Mouse (Mus musculus): ENCODE data around the gene Syvn1. TPM values are rescaled to one million over a fixed set of nuclear protein-coding genes. Genes with fewer than 3 reads are reported as not detected.

Syvn1 gene
- polyA plus RNA-seq (2015; fragmentation: Nextera tagmentation; extraction: Ambion mirVana): 27.7 and 31.7 TPM in 2 replicates

DNA sequence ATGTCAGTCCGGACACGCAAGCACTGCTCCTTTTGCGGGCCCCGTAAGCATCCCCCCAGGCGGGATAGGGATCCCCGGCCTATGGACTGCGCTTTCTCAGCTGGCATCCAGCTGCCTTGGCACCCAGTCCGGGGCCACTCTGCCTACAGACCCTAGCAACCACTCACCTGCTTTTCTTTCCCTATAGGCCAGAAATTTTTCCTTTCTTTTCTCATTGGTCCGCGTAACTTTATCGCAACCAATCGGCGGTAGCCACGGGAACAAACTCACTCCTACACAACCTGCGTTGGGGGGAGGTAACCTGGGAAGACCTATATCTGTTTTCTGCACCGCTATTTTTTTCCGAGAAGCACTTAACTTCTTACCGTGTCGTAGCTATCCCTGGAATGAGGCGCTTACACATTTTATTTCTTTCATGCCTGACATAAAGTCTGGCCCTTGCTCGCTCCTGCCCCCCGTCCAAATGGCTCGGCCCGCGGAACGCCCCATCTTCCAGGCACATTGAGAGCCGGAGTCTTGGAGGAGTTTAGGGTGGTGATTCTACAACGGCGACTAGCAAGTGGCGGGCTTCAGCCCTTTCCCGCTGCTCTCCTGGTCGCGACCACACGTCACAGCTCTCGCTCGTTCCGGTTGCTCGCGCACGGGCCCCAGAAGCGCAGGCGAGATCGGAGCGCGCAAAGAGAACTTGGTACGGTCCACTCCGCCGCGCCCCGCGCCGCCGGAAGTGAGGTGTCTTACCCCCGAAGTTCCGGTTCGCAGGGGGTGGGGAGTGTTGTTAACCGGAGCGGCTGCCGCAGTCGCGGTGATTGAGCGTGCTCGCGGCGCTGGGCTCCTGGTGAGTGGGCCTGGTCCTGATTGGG lies at the start of gene Syvn1:
Gene Syvn1 (plus strand): TSS at position 283 of the 860 bp plus-strand sequence.
- Histone ChIP-seq H3K27ac (ENCODE audit: low read length) (peak within 1 kb of the TSS; percentile 99), H3K9me3 (ENCODE audit: control insufficient read depth, low read length) (no peaks in the 10 kb centered on the region), H3K4me3 (ENCODE audit: low read length) (peak within 1 kb of the TSS; percentile 95), H3K9ac (ENCODE audit: low read length) (peak within 1 kb of the TSS; percentile 94), H3K4me2 (ENCODE audit: low read depth, low read length) (peak within 1 kb of the TSS; percentile 91), H3K36me3 (ENCODE audit: control insufficient read depth, insufficient read depth, low read length) (peaks cover 29% of the 10 kb centered on the region), H3K27me3 (ENCODE audit: control insufficient read depth, insufficient read depth, low read depth, low read length) (no peaks in the 10 kb centered on the region), H3K4me1 (replicated peaks; ENCODE audit: control insufficient read depth, insufficient read depth, low read length) (peaks cover 17% of the 10 kb centered on the region)
- peak; percentile 93 for ATAC-seq (ENCODE audit: low read depth)
- WGBS: under 1% methylated on average over 59 of the region's 65 CpGs

DNA sequence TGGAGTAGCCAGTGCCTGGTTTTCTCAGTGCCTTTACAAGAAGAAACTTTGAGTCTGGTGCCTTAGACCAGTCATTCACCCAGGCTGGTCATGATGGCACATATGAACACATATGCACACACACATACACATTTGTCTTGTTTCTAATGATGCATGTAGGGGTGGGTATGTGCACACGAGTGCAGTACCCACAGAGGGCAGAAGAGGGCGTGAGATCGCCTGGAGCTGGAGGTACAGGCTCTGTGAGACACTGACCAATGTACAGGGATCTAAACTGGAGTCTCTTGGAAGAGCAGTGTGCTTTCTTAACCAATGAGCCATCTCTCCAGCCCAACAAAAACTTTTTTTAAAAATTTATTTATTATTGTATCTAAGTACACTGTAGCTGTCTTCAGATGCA lies 48.2 kb upstream of the Syvn1 start:
- no peaks in the 10 kb centered on the region for H3K4me1 ChIP-seq (replicated peaks; ENCODE audit: control insufficient read depth, insufficient read depth, low read length)
- no peak overlapping the region for H3K4me2 ChIP-seq (ENCODE audit: low read depth, low read length)
- H3K9ac ChIP-seq (ENCODE audit: low read length): no peak overlapping the region
- no peaks in the 10 kb centered on the region for H3K36me3 ChIP-seq (ENCODE audit: control insufficient read depth, insufficient read depth, low read length)
- no peaks in the 10 kb centered on the region for H3K9me3 ChIP-seq (ENCODE audit: control insufficient read depth, low read length)
- no peaks in the 10 kb centered on the region for H3K27me3 ChIP-seq (ENCODE audit: control insufficient read depth, insufficient read depth, low read depth, low read length)
- 77% methylated on average over 3 of the region's 3 CpGs for WGBS
- H3K4me3 ChIP-seq (ENCODE audit: low read length): no peak overlapping the region
- no peak for ATAC-seq (ENCODE audit: low read depth)
- H3K27ac ChIP-seq (ENCODE audit: low read length): no peak overlapping the region

DNA sequence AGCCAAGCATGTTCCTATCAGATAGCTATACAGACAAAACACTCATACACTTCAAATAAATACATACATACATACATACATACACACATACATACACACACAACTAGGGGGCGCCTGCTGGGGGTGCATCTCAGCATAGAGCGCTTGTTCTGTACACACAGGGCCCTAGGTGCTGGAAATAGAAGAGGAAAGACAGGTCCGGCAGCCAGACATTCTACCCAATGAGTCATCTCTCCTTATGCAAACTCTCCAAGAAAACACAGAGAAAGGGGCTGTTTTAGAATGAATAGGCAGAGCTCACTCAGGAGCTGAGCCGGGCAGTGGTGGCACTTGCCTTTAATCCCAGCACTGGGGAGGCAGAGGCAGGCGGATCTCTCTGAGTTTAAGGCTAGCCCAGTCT lies 46.4 kb upstream of the Syvn1 start:
- Histone ChIP-seq H3K4me2 (ENCODE audit: low read depth, low read length) (no peak overlapping the region), H3K36me3 (ENCODE audit: control insufficient read depth, insufficient read depth, low read length) (no peaks in the 10 kb centered on the region), H3K27ac (ENCODE audit: low read length) (no peak overlapping the region), H3K9me3 (ENCODE audit: control insufficient read depth, low read length) (no peaks in the 10 kb centered on the region), H3K4me3 (ENCODE audit: low read length) (no peak overlapping the region), H3K9ac (ENCODE audit: low read length) (no peak overlapping the region), H3K27me3 (ENCODE audit: control insufficient read depth, insufficient read depth, low read depth, low read length) (no peaks in the 10 kb centered on the region), H3K4me1 (replicated peaks; ENCODE audit: control insufficient read depth, insufficient read depth, low read length) (no peaks in the 10 kb centered on the region)
- WGBS: 56% methylated on average over 5 of the region's 5 CpGs
- ATAC-seq (ENCODE audit: low read depth): no peak

DNA sequence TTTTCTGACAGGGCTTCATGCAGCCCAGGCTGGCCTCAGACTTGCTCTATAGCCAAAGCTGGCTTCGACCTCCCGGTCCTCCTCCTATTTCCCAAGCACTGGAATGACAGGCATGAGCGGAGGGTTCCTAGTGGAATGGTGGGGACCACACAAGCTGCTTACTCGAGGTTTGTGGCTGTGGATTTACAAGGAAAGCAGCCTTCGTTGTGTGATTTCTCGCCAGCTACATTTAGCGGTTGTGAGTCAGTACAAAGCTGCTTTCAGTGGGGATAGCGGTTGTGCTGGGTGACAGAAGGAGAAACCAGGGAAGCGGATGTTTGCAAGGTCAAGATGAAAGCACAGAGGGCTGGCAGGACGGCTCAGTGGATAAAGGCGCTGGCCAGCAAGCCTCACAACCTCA lies 40.8 kb upstream of the Syvn1 start:
- H3K4me2 ChIP-seq (ENCODE audit: low read depth, low read length): no peak overlapping the region
- no peaks in the 10 kb centered on the region for H3K27me3 ChIP-seq (ENCODE audit: control insufficient read depth, insufficient read depth, low read depth, low read length)
- no peak overlapping the region for H3K27ac ChIP-seq (ENCODE audit: low read length)
- peaks cover 4% of the 10 kb centered on the region; the same call in 1 of the 2 replicates for H3K36me3 ChIP-seq (ENCODE audit: control insufficient read depth, insufficient read depth, low read length)
- no peak for ATAC-seq (ENCODE audit: low read depth)
- H3K4me3 ChIP-seq (ENCODE audit: low read length): no peak overlapping the region
- no peak overlapping the region for H3K9ac ChIP-seq (ENCODE audit: low read length)
- no peaks in the 10 kb centered on the region for H3K9me3 ChIP-seq (ENCODE audit: control insufficient read depth, low read length)
- 50% methylated on average over 11 of the region's 11 CpGs for WGBS
- H3K4me1 ChIP-seq (replicated peaks; ENCODE audit: control insufficient read depth, insufficient read depth, low read length): no peaks in the 10 kb centered on the region

DNA sequence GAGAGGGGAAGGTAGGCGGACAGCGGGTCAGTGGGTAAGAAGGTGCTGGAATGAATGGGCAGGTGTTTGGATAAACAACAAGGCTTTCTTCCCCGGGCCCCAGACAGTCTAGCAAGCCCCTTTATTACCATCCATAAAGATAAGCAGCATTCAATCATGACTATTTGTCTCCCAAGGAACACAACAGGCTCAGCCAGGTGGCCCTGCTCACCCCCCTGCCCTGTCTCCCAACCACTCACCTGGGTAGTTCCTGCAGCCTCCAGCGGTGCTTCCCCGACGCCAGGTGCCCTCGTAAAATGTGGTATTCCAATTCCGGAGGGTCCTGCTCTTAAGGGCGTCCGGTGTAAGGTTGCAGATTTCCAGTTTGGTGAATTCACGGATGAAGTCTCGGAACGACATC lies 39.4 kb upstream of the Syvn1 start:
- H3K4me3 ChIP-seq (ENCODE audit: low read length): no peak overlapping the region
- no peak overlapping the region for H3K27ac ChIP-seq (ENCODE audit: low read length)
- 74% methylated on average over 13 of the region's 13 CpGs for WGBS
- no peak for ATAC-seq (ENCODE audit: low read depth)
- H3K9me3 ChIP-seq (ENCODE audit: control insufficient read depth, low read length): no peaks in the 10 kb centered on the region
- no peaks in the 10 kb centered on the region for H3K27me3 ChIP-seq (ENCODE audit: control insufficient read depth, insufficient read depth, low read depth, low read length)
- no peak overlapping the region for H3K9ac ChIP-seq (ENCODE audit: low read length)
- H3K4me2 ChIP-seq (ENCODE audit: low read depth, low read length): no peak overlapping the region
- H3K36me3 ChIP-seq (ENCODE audit: control insufficient read depth, insufficient read depth, low read length): peaks cover 4% of the 10 kb centered on the region; the same call in 1 of the 2 replicates
- H3K4me1 ChIP-seq (replicated peaks; ENCODE audit: control insufficient read depth, insufficient read depth, low read length): no peaks in the 10 kb centered on the region

DNA sequence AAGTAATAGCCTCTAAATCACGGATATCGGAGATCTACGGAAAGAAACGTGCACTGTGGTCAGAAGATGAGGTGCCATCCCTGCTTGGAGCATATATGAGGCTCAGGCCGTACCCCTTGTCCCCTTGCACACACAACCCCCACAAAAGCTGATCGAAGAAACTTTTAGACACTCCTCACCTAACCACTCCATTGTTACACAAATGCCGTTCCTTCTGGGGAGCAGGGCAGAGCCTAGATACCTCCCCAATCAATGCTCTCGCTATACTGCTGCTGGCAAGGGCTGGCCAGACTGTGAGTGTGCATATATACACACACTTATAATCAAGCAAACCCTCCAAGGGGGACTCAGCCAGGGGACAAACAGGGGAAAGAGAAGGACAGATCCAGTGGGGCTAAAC lies 37.2 kb upstream of the Syvn1 start:
- WGBS: 71% methylated on average over 8 of the region's 8 CpGs
- H3K9me3 ChIP-seq (ENCODE audit: control insufficient read depth, low read length): no peaks in the 10 kb centered on the region
- H3K4me3 ChIP-seq (ENCODE audit: low read length): no peak overlapping the region
- H3K27me3 ChIP-seq (ENCODE audit: control insufficient read depth, insufficient read depth, low read depth, low read length): no peaks in the 10 kb centered on the region
- no peak for ATAC-seq (ENCODE audit: low read depth)
- H3K4me2 ChIP-seq (ENCODE audit: low read depth, low read length): no peak overlapping the region
- H3K4me1 ChIP-seq (replicated peaks; ENCODE audit: control insufficient read depth, insufficient read depth, low read length): no peaks in the 10 kb centered on the region
- H3K36me3 ChIP-seq (ENCODE audit: control insufficient read depth, insufficient read depth, low read length): peaks cover 4% of the 10 kb centered on the region; the same call in 1 of the 2 replicates
- H3K27ac ChIP-seq (ENCODE audit: low read length): no peak overlapping the region
- no peak overlapping the region for H3K9ac ChIP-seq (ENCODE audit: low read length)

DNA sequence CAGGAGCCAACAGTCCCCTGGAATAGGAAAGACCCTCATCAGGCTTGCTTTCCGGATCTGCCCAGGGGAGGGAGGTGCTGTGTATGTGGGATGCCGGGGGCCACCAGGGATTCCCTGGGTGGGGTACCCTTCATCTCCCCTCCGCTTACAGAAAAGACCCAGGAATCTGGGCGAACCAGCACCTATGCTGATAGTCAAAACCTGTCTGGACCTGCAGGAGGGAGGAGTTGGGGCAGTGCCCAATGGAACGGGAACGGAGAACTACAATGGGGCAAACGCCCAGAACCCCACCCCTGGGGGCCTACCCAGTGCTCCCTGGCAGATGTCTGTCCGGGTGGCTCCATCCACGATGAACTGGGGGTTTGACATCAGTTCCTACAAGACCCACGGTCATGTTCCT lies 32.7 kb upstream of the Syvn1 start:
- Histone ChIP-seq H3K9ac (ENCODE audit: low read length) (no peak overlapping the region), H3K4me1 (replicated peaks; ENCODE audit: control insufficient read depth, insufficient read depth, low read length) (peaks cover 11% of the 10 kb centered on the region), H3K36me3 (ENCODE audit: control insufficient read depth, insufficient read depth, low read length) (no peaks in the 10 kb centered on the region), H3K27ac (ENCODE audit: low read length) (no peak overlapping the region), H3K27me3 (ENCODE audit: control insufficient read depth, insufficient read depth, low read depth, low read length) (no peaks in the 10 kb centered on the region; the same call in 1 of the 2 replicates), H3K4me2 (ENCODE audit: low read depth, low read length) (no peak overlapping the region), H3K9me3 (ENCODE audit: control insufficient read depth, low read length) (no peaks in the 10 kb centered on the region), H3K4me3 (ENCODE audit: low read length) (no peak overlapping the region)
- ATAC-seq (ENCODE audit: low read depth): no peak
- WGBS: 91% methylated on average over 10 of the region's 10 CpGs

DNA sequence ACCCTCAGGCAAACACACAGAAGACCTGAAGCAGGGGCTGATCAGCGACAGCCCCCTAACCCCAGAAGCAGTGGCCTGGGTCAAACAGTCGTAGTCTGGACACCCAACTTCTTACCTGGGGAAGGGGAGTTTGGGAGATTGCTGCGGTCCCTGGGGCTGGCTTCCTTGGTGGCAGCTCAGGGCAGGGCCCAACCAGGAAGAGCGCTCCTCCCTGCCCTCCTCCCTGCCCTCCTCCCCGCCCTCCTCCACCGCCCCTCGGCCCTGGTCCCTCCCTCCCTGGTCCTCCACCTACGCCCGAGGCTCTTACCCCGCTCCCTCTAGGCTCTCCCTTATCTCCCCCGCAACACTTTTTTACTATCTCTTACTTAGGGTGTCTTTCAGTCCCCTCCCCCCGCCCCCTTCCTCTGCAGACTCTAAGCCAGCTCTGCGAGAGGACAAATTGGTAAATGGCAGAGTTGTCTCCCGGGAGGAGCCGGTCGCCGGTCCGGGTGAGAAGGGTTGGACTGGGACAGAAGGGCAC lies 31.3 kb upstream of the Syvn1 start:
- Histone ChIP-seq H3K27me3 (ENCODE audit: control insufficient read depth, insufficient read depth, low read depth, low read length) (no peaks in the 10 kb centered on the region; the same call in 1 of the 2 replicates), H3K9ac (ENCODE audit: low read length) (peak overlapping the region; percentile 72), H3K27ac (ENCODE audit: low read length) (peak overlapping the region; percentile 50), H3K4me2 (ENCODE audit: low read depth, low read length) (peak overlapping the region; percentile 91), H3K9me3 (ENCODE audit: control insufficient read depth, low read length) (no peaks in the 10 kb centered on the region), H3K4me1 (replicated peaks; ENCODE audit: control insufficient read depth, insufficient read depth, low read length) (peaks cover 11% of the 10 kb centered on the region), H3K4me3 (ENCODE audit: low read length) (peak overlapping the region; percentile 61), H3K36me3 (ENCODE audit: control insufficient read depth, insufficient read depth, low read length) (no peaks in the 10 kb centered on the region)
- ATAC-seq (ENCODE audit: low read depth): peak; percentile 87
- WGBS: 1% methylated on average over 17 of the region's 18 CpGs

DNA sequence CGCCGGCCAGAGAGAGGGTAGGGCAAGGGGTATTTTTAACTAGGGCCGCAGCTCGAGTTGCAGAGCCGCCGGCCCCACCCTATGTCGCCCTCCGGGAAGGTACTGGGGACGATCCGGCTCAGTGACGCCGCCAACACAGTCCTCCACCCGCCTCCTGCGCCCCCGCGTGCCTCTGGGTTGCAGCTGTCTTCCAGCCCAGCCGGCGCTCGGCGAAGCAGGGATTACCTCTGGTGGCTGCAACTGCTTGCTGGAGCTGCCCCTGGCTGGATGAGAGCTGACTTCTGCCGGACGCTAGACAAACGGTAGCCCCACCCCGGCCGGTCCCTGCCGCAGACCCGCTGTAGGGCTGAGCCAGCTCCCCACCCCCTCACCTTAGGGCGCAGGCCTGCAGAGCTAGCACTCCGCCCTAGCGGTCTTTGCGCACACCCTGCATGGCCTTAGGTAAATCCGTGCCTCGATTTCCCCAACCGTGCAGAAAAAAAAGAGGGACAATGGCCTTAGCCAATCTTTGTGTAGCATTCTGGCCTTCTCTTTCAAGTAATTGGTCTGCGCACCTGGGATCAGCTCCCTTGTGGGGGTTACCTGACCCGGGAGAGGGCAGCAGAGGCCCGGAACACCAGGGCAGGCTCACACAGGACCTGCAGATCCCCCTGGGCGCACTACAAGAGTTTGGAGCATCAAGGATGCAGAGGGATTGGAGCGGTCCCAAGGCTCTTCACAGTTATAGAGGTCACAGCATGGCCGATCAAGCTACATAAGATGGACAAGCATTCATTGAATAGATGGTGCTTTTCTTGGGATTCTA lies 30.7 kb upstream of the Syvn1 start, which contains the start of gene Capn1:
Gene Capn1 (minus strand): TSS at position 387 of the 805 bp plus-strand sequence.
- no peaks in the 10 kb centered on the region; the same call in 1 of the 2 replicates for H3K27me3 ChIP-seq (ENCODE audit: control insufficient read depth, insufficient read depth, low read depth, low read length)
- ATAC-seq (ENCODE audit: low read depth): peak; percentile 87
- peak within 1 kb of the TSS; percentile 61 for H3K4me3 ChIP-seq (ENCODE audit: low read length)
- H3K9me3 ChIP-seq (ENCODE audit: control insufficient read depth, low read length): no peaks in the 10 kb centered on the region
- peak within 1 kb of the TSS; percentile 91 for H3K4me2 ChIP-seq (ENCODE audit: low read depth, low read length)
- H3K36me3 ChIP-seq (ENCODE audit: control insufficient read depth, insufficient read depth, low read length): no peaks in the 10 kb centered on the region
- 3% methylated on average over 39 of the region's 40 CpGs for WGBS
- H3K4me1 ChIP-seq (replicated peaks; ENCODE audit: control insufficient read depth, insufficient read depth, low read length): peaks cover 11% of the 10 kb centered on the region
- H3K9ac ChIP-seq (ENCODE audit: low read length): peak within 1 kb of the TSS; percentile 72
- peak within 1 kb of the TSS; percentile 50 for H3K27ac ChIP-seq (ENCODE audit: low read length)

Data from lung, embryonic 16.5 days (tissue).